Mouse (Mus musculus) ES-E14 (cell line): Measurements from ENCODE around the gene Tmx2. TPM values are rescaled to one million over a fixed set of nuclear protein-coding genes. Genes with fewer than 3 reads are reported as not detected.
A peak's percentile ranks its signal among the peaks of the same experiment; 100 is the strongest.

ENCODE experiments used
- DNase-seq: peaks from one replicate; pipeline ENCODE4 v3.0.0-alpha.2; 2013; ENCODE audit warnings: low read depth, low spot score
- H3K27ac ChIP-seq: 2 replicates; pipeline ENCODE4 v1.5.1; 2012; ENCODE audit warnings: low read depth, mild to moderate bottlenecking, low read length, moderate library complexity, mixed read lengths; ENCODE audit not compliant: poor library complexity, insufficient read depth, severe bottlenecking
- H3K36me3 ChIP-seq: 2 replicates; pipeline ENCODE4 v1.6.1; 2012; ENCODE audit warnings: mild to moderate bottlenecking, low read length, moderate library complexity, mixed read lengths; ENCODE audit not compliant: control insufficient read depth, poor library complexity, insufficient read depth, severe bottlenecking
- H3K4me1 ChIP-seq, 2 experiments: fragments of 150-350 bp in 1 of 2; sonication (generic) in 1 of 2; 2 replicates each; pipeline ENCODE4 v1.6.1; 2012; ENCODE audit warnings: low read length in 2 of 2, mild to moderate bottlenecking in 1 of 2, mixed read lengths in 1 of 2; ENCODE audit not compliant: control insufficient read depth in 2 of 2, insufficient read depth in 2 of 2, poor library complexity in 1 of 2
- H3K4me3 ChIP-seq, 2 experiments: fragments of 150-350 bp in 1 of 2; sonication (generic) in 1 of 2; 2 replicates each; pipeline ENCODE4 v1.5.1; 2012; ENCODE audit warnings: low read length in 2 of 2, low read depth in 1 of 2, mild to moderate bottlenecking in 1 of 2, mixed read lengths in 1 of 2; ENCODE audit not compliant: insufficient read depth in 1 of 2, poor library complexity in 1 of 2, severe bottlenecking in 1 of 2
- H3K9ac ChIP-seq: 2 replicates; pipeline ENCODE4 v1.6.1; 2012; ENCODE audit warnings: low read depth, mild to moderate bottlenecking, low read length, mixed read lengths; ENCODE audit not compliant: poor library complexity, insufficient read depth, severe bottlenecking
- H3K9me3 ChIP-seq: fragments of 150-350 bp; sonication (generic); 2 replicates; pipeline ENCODE4 v1.6.1; 2012; ENCODE audit warnings: low read depth, mild to moderate bottlenecking, low read length; ENCODE audit not compliant: control insufficient read depth, insufficient read depth
- CHD2 ChIP-seq: IDR thresholded peaks from 2 replicates; pipeline ENCODE4 v1.6.1; 2014; ENCODE audit warnings: mild to moderate bottlenecking, low read depth, low read length, inconsistent platforms
- HCFC1 ChIP-seq: IDR thresholded peaks from 2 replicates; pipeline ENCODE4 v1.6.1; 2012; ENCODE audit warnings: low read length, inconsistent platforms, borderline replicate concordance; ENCODE audit not compliant: insufficient read depth
- MAFK ChIP-seq: IDR thresholded peaks from 2 replicates; pipeline ENCODE4 v1.6.1; 2014; ENCODE audit warnings: mild to moderate bottlenecking, low read depth, low read length, inconsistent platforms; ENCODE audit not compliant: insufficient read depth
- ZC3H11A ChIP-seq: IDR thresholded peaks from 2 replicates; pipeline ENCODE4 v1.6.1; 2012; ENCODE audit warnings: low read depth, mild to moderate bottlenecking, inconsistent platforms, low read length, borderline replicate concordance
- ZNF384 ChIP-seq: IDR thresholded peaks from 2 replicates; pipeline ENCODE4 v1.6.1; 2012; ENCODE audit warnings: low read depth, low read length, inconsistent platforms
- in situ Hi-C, 2 experiments: fragments of 600-800 bp; cut with MboI; formaldehyde crosslinking; loops; one replicate each; pipeline ENCODE4 v1.15.1; 2025; ENCODE audit warnings: low sequenced_read_pairs in 2 of 2, inconsistent platforms in 1 of 2; ENCODE audit not compliant: unreplicated experiment in 2 of 2
- total RNA-seq: library from RNA; depleted of rRNA; stranded (reverse); fragments of 300-350 nt; gene quantifications from 2 replicates; pipeline ENCODE4 v1.2.3, GENCODE M21; 2012

The Tmx2 gene
- total RNA-seq, 1 experiment = 160 TPM

DNA sequence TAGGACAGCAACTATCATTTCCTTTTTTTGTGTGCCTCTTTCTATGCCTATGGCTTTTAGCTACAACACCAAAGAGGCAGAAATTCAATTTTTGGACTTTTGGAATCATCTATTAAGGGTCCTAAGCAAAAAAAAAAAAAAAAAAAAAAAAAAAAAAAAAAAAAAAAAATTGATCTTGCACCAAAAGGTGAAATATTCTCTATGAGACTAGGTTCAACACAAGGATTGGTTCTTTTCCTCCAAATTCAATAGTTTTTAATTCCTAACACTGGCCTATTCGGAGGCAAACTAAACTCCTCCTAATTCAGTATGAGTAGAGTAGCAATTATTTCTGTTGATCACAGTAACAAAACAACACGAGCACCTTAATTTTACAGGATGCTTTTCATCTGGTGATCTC is 33.0 kb upstream of the Tmx2 start:
- peak; percentile 72 for TF ChIP-seq ZNF384
- TF ChIP-seq MAFK = no peak
- no peak for TF ChIP-seq ZC3H11A
- no peak for TF ChIP-seq CHD2
- no peak for TF ChIP-seq HCFC1
- Histone ChIP-seq H3K27ac (no peak overlapping the region), H3K36me3 (peaks cover 2% of the 10 kb centered on the region), H3K9ac (no peak overlapping the region), H3K9me3 (no peaks in the 10 kb centered on the region), H3K4me3 (no peak overlapping the region), H3K4me1 (peaks cover 5% of the 10 kb centered on the region in 2 experiments)
- no peak for DNase-seq
- in situ Hi-C loops = no loop called here

GRCm38 (mm10) chr2:84707523-84707922 is 28.6 kb upstream of the Tmx2 start:
- no peak overlapping the region for H3K27ac ChIP-seq
- TF ChIP-seq MAFK (no peak), ZC3H11A (no peak), ZNF384 (no peak), CHD2 (no peak)

GRCm38 (mm10) chr2:84705295-84705694 is 26.4 kb upstream of the Tmx2 start:
- H3K27ac ChIP-seq = no peak overlapping the region; the same call in 1 of the 2 replicates
- H3K4me1 ChIP-seq = peaks cover 2% of the 10 kb centered on the region in 2 experiments; a peak in 3 of 4 replicates
- in situ Hi-C loops = no loop called here
- no peaks in the 10 kb centered on the region for H3K9me3 ChIP-seq
- TF ChIP-seq ZC3H11A (no peak), MAFK (no peak), HCFC1 (no peak), CHD2 (no peak), ZNF384 (no peak)
- H3K4me3 ChIP-seq = no peak overlapping the region
- no peak overlapping the region for H3K9ac ChIP-seq
- DNase-seq = no peak
- peaks cover 2% of the 10 kb centered on the region for H3K36me3 ChIP-seq

More at GRCm38 (mm10) chr2:84707523-84707922, 28.6 kb upstream of the Tmx2 start:
- Histone ChIP-seq H3K9ac (no peak overlapping the region), H3K4me1 (peaks cover 2 to 3% of the 10 kb centered on the region in 2 experiments; a peak in 3 of 4 replicates), H3K4me3 (no peak overlapping the region), H3K36me3 (peaks cover 2% of the 10 kb centered on the region), H3K9me3 (no peaks in the 10 kb centered on the region)
- in situ Hi-C loops = no loop called here
- no peak for DNase-seq

- DNase-seq = no peak
- in situ Hi-C loops = no loop called here
- Histone ChIP-seq H3K9ac (no peak overlapping the region), H3K4me3 (no peak overlapping the region), H3K4me1 (peaks cover 2% of the 10 kb centered on the region in 2 experiments; a peak in 3 of 4 replicates), H3K9me3 (no peaks in the 10 kb centered on the region), H3K27ac (no peak overlapping the region), H3K36me3 (no peaks in the 10 kb centered on the region; the same call in 1 of the 2 replicates)
- TF ChIP-seq CHD2 (no peak), MAFK (no peak), ZC3H11A (no peak), ZNF384 (no peak), HCFC1 (no peak)
These were observed 25.4 kb upstream of the Tmx2 start for GRCm38 (mm10) chr2:84704329-84704728.

DNA sequence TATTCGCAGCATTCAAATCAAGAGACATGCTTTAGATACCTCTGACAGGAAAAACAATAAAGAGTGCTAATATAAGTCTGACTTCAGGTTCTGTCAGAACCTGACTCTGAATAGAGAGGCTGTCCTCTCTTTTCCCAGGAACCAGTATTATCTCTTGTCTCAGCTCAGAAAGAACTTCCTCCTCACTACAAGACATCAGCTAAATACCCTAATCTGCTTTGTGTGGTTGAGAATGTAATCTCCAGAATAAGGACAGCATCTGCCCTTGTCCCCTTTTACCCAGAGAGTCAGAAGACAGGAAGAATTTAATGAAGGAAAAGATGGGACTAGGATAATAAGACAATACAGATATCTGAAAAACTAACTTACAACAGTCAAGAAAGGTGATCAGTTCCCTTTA is 24.6 kb upstream of the Tmx2 start:
- in situ Hi-C loops = no loop called here
- Histone ChIP-seq H3K27ac (no peak overlapping the region), H3K36me3 (no peaks in the 10 kb centered on the region; the same call in 1 of the 2 replicates), H3K9ac (no peak overlapping the region), H3K4me1 (peaks cover 2% of the 10 kb centered on the region in 2 experiments; a peak in 3 of 4 replicates), H3K9me3 (no peaks in the 10 kb centered on the region), H3K4me3 (no peak overlapping the region)
- no peak for DNase-seq
- TF ChIP-seq CHD2 (no peak), ZC3H11A (no peak), MAFK (no peak), ZNF384 (no peak), HCFC1 (no peak)
